Mouse (Mus musculus) fat pad, adult 2 months (tissue): ENCODE results near the gene Lifr.

Experiments used
- DNase-seq: peaks from one replicate; pipeline ENCODE4 v3.0.0-alpha.2; 2011; ENCODE audit warnings: low read depth, low spot score; ENCODE audit errors: extremely low read depth

Gene Lifr

DNA sequence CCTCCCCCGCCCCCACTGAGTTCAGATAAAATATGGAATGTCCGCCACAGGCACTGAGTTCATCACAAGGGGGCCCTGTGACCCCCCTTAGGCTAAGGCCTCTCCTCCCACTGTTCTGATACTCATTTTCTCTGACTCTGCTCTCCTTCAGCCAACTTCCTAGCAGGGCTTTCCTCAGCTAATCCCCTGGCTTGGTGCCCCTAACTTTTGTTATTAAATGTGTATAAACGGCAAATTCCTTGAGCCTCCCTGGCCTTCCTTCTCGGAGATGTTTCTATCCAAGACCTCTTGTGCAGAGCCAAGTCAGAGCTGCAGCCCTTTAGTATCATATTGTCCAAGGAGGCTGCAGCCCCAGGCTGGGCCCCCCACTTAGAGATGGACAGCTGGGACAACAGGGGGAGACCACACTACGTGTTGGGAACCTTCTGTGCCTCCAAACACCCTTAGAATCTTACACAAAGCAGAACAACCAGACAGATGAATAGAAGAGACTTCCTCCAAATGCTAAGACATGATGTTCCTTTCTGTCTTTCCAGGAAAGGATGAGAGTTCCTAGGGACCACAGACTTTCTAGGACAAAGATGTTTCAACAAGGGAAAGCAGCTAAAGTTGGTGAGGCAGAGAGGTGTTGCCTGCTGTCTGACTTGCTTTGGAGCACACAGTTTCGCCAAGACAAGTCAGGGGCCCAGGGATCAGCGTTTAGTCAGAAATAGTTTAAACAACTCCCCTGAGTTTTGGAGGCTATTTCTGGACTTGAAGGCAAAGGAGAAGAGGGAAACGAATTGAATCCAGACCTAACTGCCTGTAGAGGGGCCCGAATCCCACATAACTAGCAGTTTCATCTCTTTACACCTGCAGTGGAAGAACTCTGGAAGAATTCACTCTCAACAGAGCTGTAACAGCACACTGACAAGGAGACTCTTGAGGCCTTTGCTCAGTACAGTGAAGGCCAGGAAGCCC lies 111.3 kb downstream of the Lifr start:
- DNase-seq, result no peak

DNA sequence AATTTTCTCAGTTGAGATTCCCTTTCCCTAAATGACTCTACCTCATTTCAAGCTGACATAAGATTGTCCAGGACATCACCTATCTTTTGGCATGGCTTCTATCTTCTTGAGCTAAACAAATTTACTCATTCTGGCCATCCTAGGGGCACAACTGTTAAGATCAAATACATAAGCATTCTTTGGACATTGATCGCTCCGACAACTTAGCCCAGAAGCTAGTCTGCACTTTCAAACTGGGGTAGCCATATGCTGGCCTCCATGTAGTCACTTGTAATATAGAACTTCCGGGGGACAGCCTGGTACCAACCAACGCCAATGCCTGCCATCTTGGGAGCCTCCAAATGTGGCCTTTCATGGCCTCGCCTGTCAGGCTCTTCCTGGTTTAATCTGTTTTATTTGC lies 112.6 kb downstream of the Lifr start:
- DNase-seq, result no peak

DNA sequence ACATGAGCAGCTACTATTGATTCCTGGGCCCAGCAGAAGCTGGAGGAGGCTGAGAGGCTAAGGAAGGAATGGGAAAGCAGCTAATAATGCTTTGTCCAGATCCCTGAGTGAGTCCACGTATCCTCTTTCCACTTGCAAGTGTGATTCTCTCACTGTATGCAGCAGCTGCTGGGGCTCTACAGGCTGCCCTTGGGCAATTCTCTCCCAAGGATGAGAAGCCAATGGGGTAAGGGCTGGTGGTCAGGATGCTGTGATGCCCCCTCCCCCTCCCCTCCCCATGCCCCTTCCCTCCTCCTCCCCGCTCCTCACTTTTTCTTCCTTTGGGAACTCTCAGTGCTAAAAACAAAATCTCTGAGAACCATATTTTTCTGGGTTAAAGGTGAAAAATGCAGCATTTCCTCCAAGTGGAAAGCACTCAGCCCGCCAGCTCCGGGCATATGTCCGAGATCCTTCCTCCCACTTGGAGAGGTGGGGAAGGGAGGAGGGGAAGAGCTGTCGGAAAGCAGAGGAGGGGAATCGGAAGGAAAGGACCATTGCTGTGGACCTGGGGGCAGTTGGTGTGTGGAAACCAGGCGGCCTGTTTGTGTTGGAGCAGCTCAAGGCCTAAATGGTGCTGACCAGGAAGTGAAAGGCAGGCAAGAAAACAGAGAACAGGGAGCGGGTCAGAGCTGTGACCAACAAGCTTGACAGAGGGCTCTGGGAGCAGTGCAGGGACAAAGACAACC lies 113.4 kb downstream of the Lifr start:
- no peak for DNase-seq

DNA sequence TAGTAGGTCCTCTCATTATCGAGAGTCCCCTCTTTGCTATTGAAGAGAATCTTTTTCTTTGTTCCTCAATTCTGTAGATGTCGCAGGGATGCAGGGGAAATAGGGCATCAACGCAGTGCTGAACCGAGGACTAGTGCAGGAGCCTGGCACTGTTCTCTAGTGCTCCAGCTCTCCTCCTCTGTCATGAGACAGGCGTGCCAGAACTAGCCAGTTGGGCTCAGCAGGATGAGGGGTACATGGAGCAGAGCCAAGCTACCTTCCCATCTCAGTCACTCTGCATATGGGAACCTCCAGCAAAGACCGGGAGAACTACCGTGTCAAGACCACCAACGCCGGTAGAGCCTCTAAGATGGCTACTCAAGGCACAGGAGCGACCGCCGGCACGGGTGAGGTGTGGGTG lies 114.5 kb downstream of the Lifr start:
- no peak for DNase-seq

DNA sequence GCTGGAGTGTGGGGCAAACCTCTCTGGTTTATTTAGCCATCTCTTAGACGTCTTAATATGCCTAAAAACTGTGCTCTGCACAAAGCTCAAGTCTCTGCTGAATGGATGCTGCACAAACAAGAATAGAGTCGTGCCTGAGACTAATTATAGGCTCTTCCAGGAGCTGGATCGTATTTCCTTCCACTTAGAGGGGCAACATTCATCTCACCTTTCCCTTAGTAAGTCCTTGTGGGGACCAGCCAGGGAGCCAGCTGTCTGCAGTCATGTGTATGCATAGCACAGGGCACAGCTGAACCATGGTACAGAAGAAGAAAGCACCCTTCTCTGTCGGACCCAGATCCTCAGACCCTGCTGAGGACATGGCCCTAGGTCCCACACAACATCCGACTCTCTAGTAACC lies 115.7 kb downstream of the Lifr start:
- no peak for DNase-seq

DNA sequence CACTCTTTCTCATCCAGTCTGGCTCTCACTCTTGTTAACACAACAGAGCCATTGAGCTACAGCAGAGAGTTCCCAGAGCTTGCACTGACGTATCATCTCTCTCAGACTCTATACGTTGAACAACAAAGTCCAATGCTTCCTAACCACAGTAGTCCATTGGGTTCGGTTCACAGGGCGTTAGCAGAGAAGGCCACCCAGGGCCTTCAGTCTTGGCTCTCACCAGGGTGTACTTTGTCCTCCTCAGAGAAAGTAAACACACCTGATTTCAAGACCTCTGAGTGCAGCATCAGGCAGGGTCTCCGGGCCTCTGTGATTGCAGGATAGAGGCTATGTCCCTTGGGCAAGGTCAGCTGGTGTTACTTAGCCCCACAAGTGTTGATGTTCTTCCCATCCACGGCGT lies 116.9 kb downstream of the Lifr start:
- DNase-seq, result no peak

DNA sequence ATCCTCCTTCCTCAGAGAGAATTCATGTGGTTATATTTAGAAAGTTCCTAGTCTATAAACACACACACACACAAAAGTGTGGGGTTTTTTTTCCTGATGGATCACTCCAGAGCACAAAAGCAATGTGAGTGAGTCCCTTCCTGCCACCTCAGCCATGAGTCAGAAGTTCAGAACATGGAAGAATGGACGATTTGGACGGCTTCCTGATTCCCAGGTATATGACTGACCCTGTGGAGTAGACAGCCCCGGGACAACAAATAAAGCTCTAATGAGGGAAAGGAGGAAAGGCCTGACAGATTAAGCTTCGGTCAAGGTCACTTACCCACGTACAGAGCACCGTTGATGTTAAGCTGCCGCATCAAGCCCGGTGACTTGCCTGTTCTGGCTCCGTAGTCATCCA lies 117.8 kb downstream of the Lifr start:
- DNase-seq, result no peak

DNA sequence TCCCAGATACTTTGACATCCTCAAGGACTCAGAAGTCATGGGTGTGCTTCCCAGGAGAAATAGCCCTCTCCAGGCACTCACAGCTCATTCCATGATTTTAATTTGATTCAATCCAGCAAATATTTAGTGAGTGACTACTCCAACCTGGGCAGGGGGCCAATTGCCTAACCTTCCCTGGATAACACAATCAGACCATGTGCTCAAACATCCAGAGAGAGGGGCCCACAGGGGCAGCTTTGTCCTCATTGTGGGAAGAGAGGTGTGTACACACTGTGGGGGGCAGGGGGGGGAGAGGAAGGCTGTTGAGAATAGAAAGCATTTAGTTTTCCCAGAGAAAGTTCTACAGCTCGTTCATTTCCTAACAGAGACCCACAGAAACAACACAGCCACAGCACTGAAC lies 123.3 kb downstream of the Lifr start:
- DNase-seq, result no peak

DNA sequence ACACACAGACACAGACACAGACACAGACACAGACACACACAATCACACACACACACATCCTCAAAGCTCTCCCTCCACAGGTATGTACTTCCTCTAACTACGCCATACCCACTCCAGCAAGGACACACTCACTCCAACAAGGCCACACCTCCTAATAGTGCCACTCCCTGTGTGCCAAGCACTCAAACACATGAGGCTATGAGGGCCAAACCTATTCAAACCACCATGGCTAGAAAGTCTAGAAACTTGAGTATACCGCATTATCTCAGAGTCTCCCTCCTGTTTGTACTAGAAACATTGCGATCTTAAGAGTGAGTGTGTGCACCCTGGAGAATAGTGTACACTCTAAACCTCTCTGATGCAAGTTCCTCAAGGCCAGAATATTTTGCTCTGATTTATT lies 125.4 kb downstream of the Lifr start:
- no peak for DNase-seq

DNA sequence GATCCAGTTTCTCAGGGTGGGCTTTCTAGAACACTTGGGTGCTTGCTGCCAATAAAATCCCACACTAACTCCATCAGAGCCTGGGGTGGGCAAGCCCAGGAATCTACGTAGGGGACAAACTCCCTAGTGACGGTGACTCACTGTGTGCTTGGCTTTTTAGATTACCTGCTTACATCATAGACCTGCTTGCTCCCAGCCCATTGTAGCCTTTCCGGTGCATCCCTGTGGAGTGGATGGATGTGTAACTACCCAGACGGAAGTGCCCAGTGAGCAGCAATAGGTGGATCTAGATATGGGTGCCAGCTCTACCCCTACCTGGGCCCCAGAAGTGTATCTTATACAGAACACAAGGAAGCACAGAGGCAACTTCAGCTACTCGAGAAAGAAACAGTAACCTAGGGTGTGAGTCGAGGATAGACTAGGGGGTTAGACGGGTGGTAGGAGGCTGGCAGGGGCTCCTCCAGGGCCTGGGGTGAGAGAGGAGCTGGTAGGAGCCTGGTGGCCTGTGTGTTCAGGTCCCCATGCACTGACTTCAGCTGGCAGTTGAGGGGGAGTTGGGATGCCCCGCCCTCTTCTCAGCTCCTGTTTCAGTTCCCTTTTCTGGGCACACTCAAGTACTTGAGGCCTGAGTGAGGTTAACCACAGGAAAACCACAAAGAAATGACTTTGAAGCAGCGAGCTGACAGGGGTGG lies 126.3 kb downstream of the Lifr start:
- DNase-seq, result no peak

DNA sequence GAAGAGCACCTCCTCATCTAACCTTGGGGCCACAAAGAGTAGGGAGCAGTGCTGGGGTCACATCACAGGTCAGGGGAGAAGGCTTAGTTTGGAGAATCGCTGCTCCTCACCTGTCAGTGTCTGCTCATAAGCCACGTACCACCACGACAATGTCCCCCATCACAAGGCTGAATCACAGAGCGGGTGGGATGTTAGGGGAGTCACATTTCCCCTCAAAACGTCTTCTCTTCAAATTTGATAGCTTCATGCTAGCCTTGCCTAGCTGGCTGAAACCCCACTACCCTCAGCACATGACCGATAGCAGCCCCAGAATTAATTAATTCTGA lies 126.8 kb downstream of the Lifr start:
- DNase-seq, result no peak

DNA sequence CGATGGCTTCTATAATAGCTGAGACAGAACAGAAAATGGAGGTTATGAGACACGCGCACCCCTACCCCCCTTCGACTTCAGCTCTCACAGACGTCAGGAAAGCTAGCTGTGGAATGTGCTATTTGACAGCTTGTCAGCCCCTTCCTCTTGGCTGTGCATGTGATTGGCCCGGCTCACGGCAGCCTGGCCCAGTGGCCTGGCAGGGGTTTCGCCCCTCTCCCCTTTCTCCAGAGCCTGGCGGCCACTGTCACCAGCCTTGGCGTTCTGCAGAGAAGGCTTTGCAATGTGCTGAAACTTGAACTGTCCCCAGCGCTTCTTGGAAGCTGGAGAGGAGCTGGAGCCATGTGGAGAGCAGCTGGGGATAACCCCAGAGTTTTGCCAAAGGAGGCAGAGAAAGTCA lies 132.4 kb downstream of the Lifr start:
- DNase-seq, result no peak

DNA sequence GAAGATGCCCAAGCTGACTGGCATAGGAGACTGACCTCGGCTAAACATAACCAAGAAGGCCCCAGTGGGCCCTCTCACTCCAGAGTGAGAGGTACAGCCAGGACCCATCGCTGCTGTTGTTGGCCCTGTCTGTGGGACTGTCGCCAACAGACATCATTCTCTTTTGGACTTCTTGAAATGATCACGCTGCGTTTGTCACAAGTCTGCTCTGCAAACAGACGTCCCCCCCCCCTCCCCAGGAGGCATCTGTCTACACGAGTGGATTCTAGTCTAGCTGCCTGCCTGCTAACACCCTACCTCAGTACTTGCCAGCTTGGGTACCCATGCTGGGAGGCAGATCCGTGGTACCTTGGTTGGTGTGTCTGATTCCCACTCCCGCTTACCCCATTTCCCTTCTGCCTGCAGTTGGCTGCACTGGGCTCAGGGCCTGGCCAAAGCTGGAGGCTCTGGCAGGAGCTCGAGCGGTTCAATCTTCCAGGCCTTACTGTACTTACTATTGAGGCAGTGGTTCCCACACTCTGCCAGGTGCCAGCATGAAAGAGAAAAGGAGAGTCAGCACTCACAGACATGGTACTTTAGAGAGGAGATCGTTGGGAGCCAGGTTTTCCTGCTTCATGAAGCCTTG lies 133.8 kb downstream of the Lifr start:
- DNase-seq, result no peak

DNA sequence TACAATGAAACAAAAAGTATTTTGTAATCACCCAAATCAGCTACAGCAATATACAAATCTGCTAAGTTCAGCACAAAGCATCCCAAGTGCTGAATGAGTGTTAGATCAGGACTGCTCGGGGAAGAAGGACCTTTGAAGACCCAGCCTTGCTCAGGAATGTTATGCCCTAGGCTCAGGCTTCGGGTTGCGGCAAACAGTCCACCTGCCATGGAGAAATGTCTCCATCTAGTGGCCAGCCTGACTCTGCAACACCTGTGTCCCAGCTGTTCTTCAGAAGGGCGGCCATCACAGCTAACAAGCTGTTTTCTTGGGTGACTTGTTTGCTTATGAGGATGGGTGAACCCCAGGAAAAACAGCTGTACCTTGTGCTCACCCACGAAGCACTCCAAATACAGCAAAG lies 135.8 kb downstream of the Lifr start:
- DNase-seq, result no peak

DNA sequence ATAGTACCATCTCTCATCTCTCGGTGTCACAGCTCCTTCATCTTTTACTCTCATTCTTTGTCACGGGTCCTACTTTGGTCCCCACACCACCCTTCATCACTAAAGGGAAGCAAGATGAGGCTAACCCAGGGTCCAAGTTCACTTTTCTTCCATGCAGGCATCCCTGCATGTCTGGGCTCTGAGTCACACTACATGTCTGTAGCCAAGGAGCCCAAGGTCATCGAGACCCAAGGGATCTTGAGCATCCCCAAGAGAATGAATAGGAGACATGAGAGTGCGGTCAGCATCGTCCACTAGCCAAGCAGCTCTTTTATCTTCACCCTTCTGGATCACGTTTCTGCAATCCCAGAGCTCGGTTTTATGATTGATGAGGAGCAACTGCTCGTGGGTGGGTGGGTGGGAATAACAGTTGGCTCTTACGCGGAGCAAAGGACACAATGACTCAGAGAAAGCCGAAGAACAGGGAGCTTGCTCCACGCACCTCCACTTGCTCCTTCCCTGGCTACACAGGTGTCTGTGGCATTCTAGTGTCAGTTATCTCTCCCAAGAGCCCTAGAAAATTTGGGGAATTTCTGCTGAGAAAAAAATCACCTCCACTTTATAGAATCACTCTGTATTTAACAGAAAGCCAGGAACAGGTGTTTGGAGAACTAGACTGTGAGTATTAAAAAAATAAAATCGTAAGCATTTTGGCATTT lies 143.1 kb downstream of the Lifr start:
- DNase-seq, result no peak

DNA sequence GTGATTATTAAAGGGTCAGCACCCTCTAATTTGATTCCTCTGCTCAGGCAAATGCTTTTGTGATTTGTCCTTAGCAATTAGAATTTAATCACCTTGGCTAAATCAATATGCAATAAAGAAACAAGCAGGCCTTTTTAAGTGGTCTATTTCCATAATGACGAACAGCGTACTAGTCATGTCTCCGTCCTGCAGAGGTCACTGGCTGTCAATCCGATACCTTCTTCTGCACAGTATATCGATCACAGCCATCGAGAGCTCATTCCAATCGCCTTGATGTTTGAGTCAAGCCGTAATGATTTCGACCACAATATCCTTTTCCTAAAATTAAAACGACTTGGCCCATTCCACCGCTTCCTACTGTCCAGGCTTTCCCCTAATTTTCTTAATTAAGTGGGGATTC lies 149.5 kb downstream of the Lifr start:
- no peak for DNase-seq

DNA sequence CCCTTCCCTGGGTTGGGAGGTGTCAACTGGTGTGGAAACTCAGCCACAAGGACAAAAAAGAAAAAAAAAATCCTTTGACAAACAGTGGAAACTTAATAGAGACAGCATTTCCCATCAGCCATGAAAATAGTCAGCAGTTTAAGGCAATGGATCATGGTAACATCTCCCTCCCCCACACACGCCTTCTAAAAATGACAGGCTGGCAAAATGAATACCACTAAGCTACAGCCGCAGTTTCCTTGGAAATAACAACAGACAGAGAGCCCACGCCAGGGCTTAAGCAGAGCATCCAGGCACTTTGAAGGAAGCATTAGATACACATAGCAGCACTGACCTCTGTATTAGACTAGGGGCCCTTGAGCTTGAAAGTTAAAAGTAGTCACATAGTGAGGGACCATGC lies 150.5 kb downstream of the Lifr start:
- DNase-seq, result no peak

DNA sequence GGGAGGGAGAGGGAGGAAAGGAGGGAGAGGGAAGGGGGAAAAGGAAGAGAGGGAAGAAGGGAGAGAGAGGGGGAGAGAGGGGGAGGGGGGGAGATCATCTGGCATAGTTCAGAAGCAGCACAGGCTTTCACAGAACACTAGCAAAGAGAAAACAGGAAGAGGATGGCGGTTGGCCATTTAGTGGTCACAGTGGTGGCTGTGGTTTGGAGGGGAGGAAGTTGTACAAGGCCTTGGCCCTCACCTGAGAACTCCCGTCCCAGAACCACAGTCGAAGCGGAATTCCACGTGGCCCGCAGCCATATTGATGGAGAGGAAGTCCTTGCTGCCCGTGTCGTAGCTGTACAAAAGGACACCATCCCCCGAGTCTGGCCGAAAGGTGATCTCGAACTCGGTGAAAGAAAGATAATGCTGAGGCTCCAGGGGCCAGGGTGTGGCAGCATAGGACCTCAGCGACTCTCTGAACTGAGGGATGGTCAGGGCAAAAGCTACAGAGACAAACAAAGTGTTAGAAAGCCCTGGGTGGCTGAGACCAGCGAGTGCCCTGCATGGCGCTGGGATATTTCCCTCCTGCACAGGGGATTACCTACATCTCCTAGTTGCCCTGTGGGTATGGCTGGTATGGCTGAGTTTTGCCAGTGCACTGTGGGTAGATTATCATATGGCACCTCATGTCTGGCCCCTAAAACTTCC lies 151.9 kb downstream of the Lifr start:
- no peak for DNase-seq
